Mouse (Mus musculus) neutrophil, adult 5-6 weeks (primary cell): ENCODE measurements around the gene Srm. TPM values are rescaled to one million over a fixed set of nuclear protein-coding genes. Genes with fewer than 3 reads are reported as not detected.

Experiments
- ATAC-seq: fragments of 151-379, 151-347 bp; 2 replicates; pipeline ENCODE4 v1.8.0; 2017; ENCODE audit warnings: mild to moderate bottlenecking, moderate TSS enrichment; ENCODE audit not compliant: insufficient number of reproducible peaks, poor library complexity, low FRiP score, severe bottlenecking; ENCODE audit errors: extremely low read depth
- total RNA-seq: library from RNA; stranded (forward); fragments of 200-1000 nt; gene quantifications from 2 replicates; pipeline ENCODE4 v1.2.3, GENCODE M21; 2017

The Srm gene
- total RNA-seq, 1 experiment from 2014 or later, result 5.0 TPM

DNA sequence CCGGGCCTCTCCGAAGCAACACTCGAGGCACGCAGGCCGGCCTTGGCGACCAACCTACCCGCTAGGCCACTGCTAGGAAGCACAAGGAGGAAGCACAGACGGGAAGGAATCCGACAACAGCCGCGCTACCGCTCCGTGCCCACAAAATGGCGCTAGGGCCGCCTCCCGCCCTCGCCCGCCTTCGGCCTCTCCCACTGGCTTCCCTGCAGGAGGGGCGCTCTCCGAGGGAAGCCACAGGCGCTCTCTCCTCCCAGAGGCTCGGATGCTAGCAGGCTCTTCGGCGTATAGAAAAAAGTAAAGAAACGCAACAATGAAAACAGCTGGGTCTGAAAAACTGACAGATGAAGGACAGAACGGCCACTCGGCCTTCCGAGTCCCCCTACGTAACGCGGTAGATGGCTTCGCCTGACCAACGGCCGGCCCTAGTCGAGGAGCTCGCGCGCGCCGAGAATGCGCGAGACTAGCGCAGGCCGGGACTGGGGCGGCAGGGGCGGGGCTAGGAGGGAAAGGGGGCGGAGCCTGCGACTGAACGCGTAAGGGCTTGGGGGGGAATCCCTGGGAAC, 35.4 kb downstream of the Srm start, which contains the start of gene Tardbp:
TSS of gene Tardbp (minus strand) at position 397 of the 563 bp plus-strand sequence.
- peak; percentile 92 for ATAC-seq

DNA sequence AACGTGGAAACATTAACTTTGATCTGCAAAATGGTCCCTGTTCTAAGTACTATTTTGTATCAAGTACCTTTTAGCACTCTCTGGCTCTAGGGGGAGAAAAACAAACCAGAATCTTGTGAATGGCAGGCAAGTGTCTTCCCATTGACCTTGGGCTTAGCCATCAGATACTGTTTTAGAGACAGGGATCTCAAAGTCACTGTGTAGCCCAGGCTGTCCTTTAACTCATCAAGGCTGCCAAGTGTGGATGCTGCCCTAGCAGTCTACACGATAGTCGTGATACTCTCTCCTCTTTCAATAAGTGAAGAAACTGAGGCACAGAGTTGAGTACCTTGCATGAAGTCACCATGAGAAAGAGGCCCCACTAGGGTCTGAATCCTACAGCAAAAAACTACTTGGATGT, 35.9 kb downstream of the Srm start:
- ATAC-seq, result no peak

DNA sequence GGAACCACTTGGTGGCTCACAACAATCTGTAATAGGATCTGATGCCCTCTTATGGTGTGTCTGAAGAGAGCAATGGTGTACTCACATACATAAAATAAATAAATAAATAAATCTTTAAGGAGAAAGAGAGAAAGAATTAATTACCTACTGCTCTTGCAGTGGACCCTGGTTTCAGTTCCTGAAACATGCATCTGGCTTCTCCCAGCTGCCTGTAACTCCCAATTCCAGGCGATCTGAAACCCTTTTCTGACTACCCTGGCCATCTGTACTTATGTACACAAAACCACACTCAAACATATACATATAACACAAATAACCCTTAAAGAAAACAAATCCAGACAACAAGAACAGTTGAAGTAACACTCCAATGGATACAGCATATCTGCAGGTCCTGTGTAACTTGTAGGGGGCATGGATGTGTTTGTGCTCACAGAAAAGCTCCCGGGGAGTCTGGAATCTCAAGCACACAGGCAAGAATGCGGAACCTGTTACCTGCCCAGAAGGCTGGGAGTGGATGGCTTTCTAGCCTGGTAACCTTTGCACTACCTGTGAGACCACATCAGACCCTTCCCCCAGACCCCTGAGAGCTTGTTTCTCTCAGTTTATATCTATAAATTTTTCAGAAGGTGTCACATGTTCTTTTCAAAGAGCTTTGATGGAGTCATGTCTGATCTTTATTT, 40.9 kb downstream of the Srm start:
- no peak for ATAC-seq

DNA sequence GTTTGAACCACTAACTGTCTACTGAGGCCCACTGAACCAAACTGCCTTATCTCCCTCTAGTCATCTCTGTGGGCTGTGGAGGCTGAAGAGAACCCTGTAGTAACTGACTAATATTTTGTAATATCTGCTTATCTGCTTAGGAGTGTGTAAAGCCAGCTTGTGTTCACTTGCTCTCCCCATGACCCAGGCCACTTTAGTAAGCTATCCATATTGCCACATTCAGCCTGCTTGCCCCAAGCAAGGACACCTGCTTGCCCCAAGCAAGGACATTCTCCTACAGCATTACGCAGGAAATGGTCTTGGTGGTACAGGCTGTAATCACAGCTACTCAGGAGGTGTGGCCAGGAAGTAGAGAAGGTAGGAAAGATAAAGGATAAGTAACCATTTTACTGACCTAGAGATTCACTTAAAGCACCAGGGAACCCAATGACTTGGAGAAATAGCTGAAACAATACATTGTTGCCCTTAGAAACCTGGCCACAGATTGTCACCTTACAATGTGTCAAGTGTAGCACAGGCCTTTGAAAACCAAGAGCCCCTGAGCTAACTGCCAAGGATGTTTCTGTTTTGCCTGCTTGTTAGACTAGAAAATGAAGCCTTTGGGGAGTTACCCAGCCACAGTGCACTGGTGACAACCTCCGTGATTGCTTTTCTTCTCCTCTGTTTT, 42.2 kb downstream of the Srm start:
- ATAC-seq, result no peak

GRCm38 (mm10) chr4:148635309-148635708, 44.0 kb downstream of the Srm start:
- no peak for ATAC-seq

- ATAC-seq, result no peak
These were observed 47.0 kb downstream of the Srm start for GRCm38 (mm10) chr4:148638302-148638701.

GRCm38 (mm10) chr4:148639455-148639854, 48.2 kb downstream of the Srm start:
- no peak for ATAC-seq

- no peak for ATAC-seq
These were observed 49.8 kb downstream of the Srm start for GRCm38 (mm10) chr4:148641121-148641520.

DNA sequence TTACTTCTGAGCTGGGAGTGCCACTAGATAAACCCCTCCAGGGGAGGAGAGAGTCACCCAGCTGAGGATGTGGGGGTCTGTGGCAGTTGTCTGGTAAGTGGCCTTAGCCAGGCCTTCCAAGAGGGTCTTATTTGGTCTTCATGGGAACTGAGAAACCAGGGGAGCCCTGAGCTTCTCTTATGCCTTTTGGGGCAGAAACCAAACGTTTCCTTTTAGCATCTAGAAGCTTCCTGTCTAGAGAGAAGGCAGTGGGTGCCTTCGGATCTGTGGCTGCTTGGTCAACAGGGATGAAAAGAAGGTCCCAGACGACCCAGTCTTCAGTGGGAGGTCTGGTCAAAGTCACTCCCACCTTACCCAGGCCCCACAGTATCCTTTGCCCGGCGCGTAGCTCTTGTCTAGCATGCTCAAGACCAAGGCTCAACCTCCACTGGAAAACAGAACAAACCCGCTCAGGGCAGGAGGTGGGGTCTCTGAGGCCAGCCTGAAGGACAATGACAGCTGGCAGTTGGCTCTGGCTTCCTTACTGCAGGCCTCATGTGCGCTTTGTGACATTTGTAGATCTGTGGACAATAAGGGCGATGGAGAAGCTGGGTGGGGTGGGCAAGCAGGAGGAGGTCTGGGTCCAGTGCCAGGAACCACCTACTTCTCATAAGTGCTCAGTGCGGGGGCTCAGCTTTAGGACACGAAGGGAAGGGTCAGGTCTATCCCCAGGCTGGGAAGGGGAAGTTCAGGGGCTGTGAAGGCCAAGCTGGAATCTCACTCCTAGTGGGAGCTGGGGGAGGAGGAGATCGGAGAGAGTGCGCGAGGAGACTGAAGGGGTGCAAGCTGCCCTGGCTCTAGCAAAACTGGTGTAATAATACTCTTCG, 52.2 kb downstream of the Srm start, which contains the start of gene Gm572:
TSS of gene Gm572 (plus strand) at position 27 of the 866 bp plus-strand sequence.
- no peak for ATAC-seq

- peak; percentile 84 for ATAC-seq
These were observed 52.8 kb downstream of the Srm start for GRCm38 (mm10) chr4:148644157-148644511.

Other genes starting within 250 kb of the Srm start
- 8.3 and 8.6 TPM in 2 replicates for gene Ubiad1, start 146.7 kb upstream of the Srm start, total RNA-seq
- 20.4 and 21.1 TPM in 2 replicates for gene Mtor, start 142.9 kb upstream of the Srm start, total RNA-seq
- not detected in 2 replicates for gene Angptl7, start 91.0 kb upstream of the Srm start, total RNA-seq
- 61.1 and 65.9 TPM in 2 replicates for gene Exosc10, start 33.1 kb upstream of the Srm start, total RNA-seq
- gene Masp2, start 11.1 kb downstream of the Srm start, total RNA-seq, result 0.37 and 0.70 TPM in 2 replicates
- gene Tardbp, start 35.5 kb downstream of the Srm start, total RNA-seq, result 303 and 322 TPM in 2 replicates
- gene Gm572, start 51.8 kb downstream of the Srm start, total RNA-seq, result 0.35 TPM in 1 of 2 replicates, not detected in the other
- 13.6 and 14.1 TPM in 2 replicates for gene Casz1, start 212.9 kb downstream of the Srm start, total RNA-seq